Mouse (Mus musculus): ENCODE measurements around the gene Arl15. TPM values are rescaled to one million over a fixed set of nuclear protein-coding genes. Genes with fewer than 3 reads are reported as not detected.

Arl15 gene
- polyA plus RNA-seq, 1 experiment from 2014 or later, result 14.6 TPM

Other genes with a start within 250 kb of the Arl15 start
- gene Snx18, start 175.9 kb upstream of the Arl15 start, polyA plus RNA-seq (2014; fragmentation: Nextera tagmentation; extraction: Ambion mirVana), result 18.7 and 21.1 TPM in 2 replicates
- gene Hspb3, start 130.8 kb upstream of the Arl15 start, polyA plus RNA-seq (2014; fragmentation: Nextera tagmentation; extraction: Ambion mirVana), result not detected in 2 replicates